Mouse (Mus musculus): ENCODE measurements around the gene Mep1a.

The Mep1a gene

DNA sequence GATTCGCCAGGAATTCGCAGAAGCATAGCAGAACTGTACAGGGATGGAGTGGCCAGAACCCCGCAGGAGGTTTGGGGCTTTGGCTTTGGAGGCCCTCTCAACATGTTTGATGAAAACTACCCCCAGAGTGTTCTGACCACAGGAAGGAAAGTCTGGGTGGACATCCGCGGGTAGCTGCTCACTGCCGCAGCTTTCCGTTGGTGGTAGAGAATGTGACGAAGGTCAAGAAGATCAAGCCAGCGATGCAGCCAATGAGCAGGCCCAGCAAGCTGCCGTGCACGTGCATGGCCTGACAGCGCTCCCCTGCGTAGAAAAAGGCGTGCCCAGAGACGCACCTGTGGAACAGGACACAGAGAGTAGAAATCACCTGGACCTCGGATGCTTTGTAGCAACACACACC is 27.8 kb downstream of the Mep1a start:
- DNase-seq, result no peak

DNA sequence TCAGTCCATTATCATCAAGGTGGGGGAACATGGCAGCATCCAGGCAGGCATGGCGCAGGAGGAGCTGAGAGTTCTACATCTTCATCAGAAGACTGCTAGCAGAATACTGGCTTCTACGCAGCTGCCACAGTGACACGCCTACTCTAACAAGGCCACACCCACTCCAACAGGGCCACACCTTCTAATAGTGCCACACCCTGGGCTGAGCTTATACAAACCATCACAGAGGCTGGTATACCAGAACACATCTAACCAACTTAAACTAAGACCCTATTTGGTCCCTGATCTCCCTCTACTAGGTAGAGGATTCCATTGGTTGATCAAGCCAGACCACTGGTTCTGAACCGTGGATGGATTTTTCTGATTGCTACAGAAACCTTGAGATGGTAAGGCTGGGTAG is 30.1 kb downstream of the Mep1a start:
- DNase-seq, result no peak

DNA sequence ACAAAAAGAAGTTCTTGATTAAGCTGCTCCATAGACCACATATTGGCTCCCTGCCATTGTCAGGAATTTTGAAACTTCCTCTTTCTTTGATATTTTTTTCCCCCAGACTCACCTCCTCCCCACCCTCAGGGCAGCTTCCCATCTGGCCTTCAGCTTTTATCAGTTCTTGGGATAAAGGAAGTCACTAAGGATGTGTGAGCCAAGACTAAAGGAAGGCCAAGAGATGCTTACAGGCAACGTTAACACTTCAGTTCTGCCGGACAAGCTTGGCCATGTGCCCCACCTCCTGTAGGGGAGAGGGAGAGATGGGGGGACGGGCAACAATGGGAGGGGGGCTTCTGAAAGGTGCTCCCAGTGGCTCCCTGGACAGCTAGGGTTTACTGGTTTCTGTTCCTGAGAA is 32.6 kb downstream of the Mep1a start:
- DNase-seq, result no peak

DNA sequence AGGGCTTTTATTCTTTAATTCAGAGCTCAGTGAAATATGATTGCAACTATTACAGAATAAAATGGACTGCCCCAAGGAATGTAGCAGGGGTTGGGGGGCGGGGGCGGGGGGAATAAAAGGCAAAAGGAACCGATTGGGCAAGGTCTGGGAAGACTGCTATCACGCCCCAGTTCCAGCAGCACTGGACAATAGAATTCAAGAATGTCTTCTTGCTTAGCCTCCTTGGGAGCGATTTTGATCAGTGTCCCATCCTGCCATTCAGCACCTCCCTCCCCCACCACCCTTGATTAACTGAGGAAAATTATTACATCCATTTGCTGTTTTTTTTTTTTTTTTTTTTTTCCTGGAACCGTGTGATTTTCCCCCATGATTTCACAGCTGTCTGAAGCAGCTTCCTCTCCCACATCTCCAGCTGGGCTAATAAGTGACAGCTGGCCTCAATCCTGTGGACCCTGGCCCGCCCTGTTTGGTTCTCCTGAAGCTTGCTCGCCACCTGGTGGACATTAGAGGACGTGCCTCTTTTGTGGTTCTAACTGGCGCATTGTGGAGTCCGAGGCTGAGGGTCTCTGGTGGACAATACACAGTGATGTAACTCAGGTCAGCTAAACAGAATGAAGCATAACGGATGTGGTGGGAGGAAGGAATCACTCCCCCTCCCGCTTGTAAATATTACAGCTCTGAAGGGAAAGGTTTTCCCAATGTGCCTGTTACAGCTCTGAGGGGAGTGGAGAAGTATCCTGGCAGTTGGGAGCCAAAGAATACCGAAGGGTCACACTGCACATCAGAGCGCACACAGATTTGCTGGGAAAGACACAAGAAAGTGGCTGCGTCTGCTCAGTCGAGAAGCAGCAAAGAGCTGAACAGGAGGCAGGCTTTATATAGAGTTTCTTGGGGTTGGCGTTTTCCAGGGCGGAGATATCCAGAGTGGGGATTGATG is 42.1 kb downstream of the Mep1a start:
- peak; percentile 55 to 77 for DNase-seq

DNA sequence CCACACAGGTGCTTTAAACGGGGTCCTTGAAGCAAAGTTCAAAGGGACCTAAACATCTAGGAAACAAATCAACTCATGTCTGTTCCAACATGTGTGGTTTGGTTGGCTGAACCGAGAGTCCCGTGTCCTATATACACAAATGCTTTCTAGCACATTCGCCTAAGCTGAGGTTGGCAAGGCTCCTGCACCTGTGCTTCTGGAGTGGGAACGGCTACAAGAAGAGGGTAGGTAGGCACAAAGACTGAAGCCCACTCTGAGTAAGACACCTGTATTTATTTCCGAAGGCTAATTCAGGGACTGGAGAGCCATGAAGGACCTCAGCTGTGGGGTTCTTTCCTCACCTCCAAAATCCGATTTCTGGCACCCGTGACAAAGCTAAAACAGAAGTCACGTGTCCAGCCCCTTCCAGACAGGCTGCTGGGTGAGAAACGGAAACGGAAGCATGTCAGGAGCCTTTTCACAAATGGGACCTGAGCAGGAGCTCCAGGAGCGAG is 42.8 kb downstream of the Mep1a start:
- no peak for DNase-seq

DNA sequence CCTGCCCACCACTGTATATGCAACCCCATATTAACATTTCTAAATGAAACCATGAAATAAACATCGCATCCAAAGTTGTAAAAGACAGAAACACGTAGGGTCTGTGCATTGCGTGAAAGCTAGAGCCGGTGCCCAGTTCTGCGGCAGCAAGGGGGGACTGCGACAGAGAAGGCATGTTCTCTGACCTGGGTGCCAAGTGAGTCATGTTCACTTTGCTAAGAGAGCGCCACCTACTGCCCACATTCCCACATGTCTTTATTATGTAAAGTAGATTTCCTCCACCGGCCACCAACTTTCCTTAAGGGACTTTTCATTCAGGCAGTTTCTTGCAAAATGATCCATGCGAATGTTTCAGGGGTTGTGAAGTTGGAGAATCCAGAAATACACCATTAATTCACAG is 44.0 kb downstream of the Mep1a start:
- peak; percentile 58 to 80 for DNase-seq

DNA sequence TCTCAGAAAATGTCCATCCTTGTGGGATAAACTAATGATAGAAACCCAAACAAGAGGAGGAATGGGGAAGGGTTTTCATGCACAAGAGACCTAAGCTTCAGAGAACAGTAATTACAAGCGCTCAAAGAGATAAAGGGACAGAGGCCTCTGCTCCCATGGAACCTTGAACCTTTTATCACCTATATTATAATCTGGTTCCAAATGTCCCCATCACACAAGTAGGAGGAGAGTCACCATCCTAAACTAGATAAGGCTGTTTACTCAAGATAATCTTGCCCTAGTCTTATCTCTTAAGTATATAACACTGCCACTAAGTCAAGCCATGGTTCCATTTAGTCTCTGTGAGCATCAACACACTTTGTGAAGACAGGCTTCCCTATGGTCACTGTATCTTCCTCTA is 51.4 kb downstream of the Mep1a start:
- DNase-seq, result no peak

DNA sequence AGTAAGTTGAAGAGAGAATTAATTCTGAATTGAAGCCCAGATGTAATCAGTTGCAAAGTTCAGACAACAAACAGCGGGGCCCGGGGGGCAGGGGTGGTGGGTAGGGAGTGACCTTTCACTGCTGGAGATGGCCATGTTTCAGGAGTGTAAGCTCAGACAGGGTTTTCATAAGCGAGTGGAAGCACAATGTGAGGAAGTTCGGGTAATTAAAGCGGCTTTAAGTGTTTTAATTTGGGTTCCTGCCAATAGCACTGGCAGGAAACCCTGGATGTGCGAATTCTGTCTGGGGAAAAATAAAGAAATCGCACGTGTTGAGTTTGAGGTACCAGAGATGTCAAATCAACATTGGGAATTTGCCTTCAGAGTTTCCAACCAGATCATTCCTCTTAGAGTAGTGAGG is 68.1 kb downstream of the Mep1a start:
- DNase-seq, result no peak

DNA sequence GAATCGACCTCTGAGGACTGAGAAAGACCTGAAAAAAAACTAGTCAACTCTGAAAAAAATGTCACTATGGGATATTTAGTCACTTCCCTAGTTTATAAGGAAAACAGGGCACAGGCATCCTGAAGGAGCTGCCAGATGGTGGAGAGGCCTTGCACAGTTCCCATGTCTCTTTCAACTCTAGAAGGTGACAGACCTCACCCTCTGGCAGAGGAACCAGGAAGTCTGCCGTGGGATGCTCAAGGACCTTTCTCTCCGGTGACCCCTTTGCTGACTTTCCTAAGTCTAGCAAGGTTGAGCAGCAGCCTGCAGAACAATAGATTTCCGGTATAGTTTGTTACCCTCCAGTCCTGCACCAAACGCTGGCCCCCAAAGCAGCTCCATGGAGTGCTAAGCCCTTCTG is 70.9 kb downstream of the Mep1a start:
- DNase-seq, result no peak
